In the genomic region with DNA sequence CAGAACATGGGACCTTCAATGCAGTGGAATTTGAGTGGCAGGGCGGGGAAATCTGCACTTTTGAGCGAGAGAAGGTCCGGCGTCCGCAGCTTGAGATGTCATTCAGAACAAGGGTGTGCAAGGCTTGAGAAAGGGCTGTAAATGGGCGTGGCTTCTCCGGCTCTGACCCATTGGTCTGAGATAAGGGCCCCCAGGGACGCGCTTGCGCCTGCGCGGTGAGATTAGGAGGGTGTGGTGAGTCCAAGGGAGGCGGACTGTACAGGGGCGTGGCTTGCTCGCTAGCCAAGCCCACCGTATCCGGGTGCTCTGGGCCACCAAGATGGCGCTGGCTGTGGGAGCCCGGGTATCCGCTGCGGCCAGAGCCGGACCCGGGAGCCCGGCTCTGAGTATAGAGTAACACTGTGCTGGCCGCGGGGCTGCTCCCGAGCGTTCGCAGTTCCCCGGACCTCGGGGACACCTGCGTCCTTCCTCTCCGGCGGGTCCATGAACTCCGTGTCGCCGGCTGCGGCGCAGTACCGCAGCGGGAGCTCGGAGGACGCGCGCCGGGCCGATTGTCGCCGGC, we compare ENCODE assay signal across 8 mouse cellular contexts. TPM values are rescaled to one million over a fixed set of nuclear protein-coding genes. Genes with fewer than 3 reads are reported as not detected.
DNase-seq lines count a peak whose midpoint lies in the region; ATAC-seq lines count a peak whose summit lies in the region.

A gene (plus strand): TSS at position 294 of the 562 bp plus-strand sequence.

- H3K9ac ChIP-seq in intestine, embryonic 14.5 days (ENCODE audit: low read length) = peak within 1 kb of the TSS; percentile 87

- no peaks in the 10 kb centered on the region for H3K27me3 ChIP-seq in intestine, embryonic 14.5 days (replicated peaks; ENCODE audit: control insufficient read depth, insufficient read depth, low read length)

- H3K4me1 ChIP-seq in intestine, embryonic 14.5 days (replicated peaks; ENCODE audit: control insufficient read depth, insufficient read depth, low read length) = peaks cover 9% of the 10 kb centered on the region; the same call in 1 of the 2 replicates

- peak; percentile 95 for ATAC-seq in intestine, embryonic 14.5 days (replicated peaks; ENCODE audit: low FRiP score, low TSS enrichment, low read depth)

- H3K36me3 ChIP-seq in intestine, embryonic 14.5 days (ENCODE audit: control insufficient read depth, insufficient read depth, low read length) = peaks cover 32% of the 10 kb centered on the region

- peak; percentile 97 for DNase-seq in adrenal gland, adult 18-20 months (ENCODE audit: low spot score in 2 of 2)
- peak; percentile 99 for DNase-seq in embryo, embryonic 11 days
- peak; percentile 98 for DNase-seq in gastrocnemius, postnatal 25 days
- peak; percentile 94 for DNase-seq in intestine, embryonic 14.5 days (ENCODE audit: low spot score)
- peak; percentile 95 to 96 for DNase-seq in left cerebral cortex, postnatal 14 days (ENCODE audit: low spot score in 2 of 2)
- peak; percentile 100 for DNase-seq in mesoderm, embryonic 11.5 days (ENCODE audit: low read depth, low spot score)
- DNase-seq in right cerebral cortex, postnatal 36 days (ENCODE audit: low spot score in 2 of 2) = peak; percentile 95 to 97
- DNase-seq in yolk sac, embryonic 10.5 days (ENCODE audit: low spot score) = peak; percentile 99

- peak within 1 kb of the TSS; percentile 44 for H3K27ac ChIP-seq in intestine, embryonic 14.5 days (ENCODE audit: low read depth)

- H3K4me3 ChIP-seq in intestine, embryonic 14.5 days (ENCODE audit: low read depth, low read length) = peak within 1 kb of the TSS; percentile 95

- peak within 1 kb of the TSS; percentile 82 for H3K4me2 ChIP-seq in intestine, embryonic 14.5 days (ENCODE audit: low read length)

- no peaks in the 10 kb centered on the region for H3K9me3 ChIP-seq in intestine, embryonic 14.5 days (ENCODE audit: control insufficient read depth, low read length)

- under 1% methylated on average over 49 of the region's 49 CpGs for WGBS in intestine, embryonic 14.5 days

- intact Hi-C loops in left cerebral cortex, postnatal 14 days (cut with DNase I) = no loop called here

RNA-seq across cellular contexts. Expression of the gene that starts here (rescaled TPM):
- 10 to 100 TPM; 39.9 to 52.6 TPM for total RNA-seq in adrenal gland, adult 18-20 months (2021)
- 10 to 100 TPM; 60.5 to 63.9 TPM for total RNA-seq in gastrocnemius, postnatal 25 days (2021)
- polyA plus RNA-seq in intestine, embryonic 14.5 days (2014; fragmentation: Nextera tagmentation; extraction: Ambion mirVana) = 42.6 and 45.4 TPM in 2 replicates
- 10 to 100 TPM; 35.3 to 37.5 TPM for total RNA-seq in left cerebral cortex, postnatal 14 days (2021)

Comparison
In these comparisons a context has a peak if more than half of its experiments do, and no peak if none do; other contexts are left out.
1. Peak in every context shown above with its lines: DNase-seq, ATAC-seq, H3K4me3 ChIP-seq and H3K27ac ChIP-seq.